Mouse (Mus musculus): ENCODE measurements around the gene Ddn. TPM values are rescaled to one million over a fixed set of nuclear protein-coding genes. Genes with fewer than 3 reads are reported as not detected.
A peak's percentile ranks its signal among the peaks of the same experiment; 100 is the strongest.

The Ddn gene
- polyA plus RNA-seq, 1 experiment from 2014 or later, result 0.16 TPM

DNA sequence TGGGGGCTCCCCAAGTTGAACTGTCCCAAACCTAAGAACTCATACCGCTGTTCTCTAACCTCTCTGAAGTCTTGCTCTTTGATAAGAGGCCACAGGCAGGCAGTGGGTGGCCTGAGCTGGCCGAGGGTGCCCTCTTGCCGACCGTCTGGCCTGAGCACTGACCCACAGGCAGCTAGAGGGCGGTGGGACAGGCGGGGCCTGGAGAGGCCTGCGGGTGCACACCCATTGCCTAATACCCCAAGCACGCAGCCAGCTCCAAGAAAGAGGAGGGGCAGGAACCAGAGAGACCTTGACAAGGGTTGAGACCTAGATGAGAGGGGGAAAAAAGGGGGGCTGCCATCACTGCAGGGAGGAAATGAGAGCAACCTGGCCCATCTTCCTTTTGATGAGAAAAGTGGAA lies 29.2 kb downstream of the Ddn start:
- Histone ChIP-seq H3K9ac (no peak overlapping the region), H3K36me3 (no peaks in the 10 kb centered on the region), H3K9me3 (no peaks in the 10 kb centered on the region), H3K27ac (replicated peaks) (no peak overlapping the region), H3K4me3 (no peak overlapping the region), H3K27me3 (replicated peaks) (peaks cover 92% of the 10 kb centered on the region), H3K4me1 (peaks cover 36% of the 10 kb centered on the region), H3K4me2 (0 out of 2 replicates have a peak overlapping the region, but pooled peaks have one; percentile 10)
- no peak for ATAC-seq (ENCODE audit: extremely low read depth, insufficient number of reproducible peaks, low FRiP score, low TSS enrichment)
- WGBS, result 5% methylated on average over 8 of the region's 8 CpGs

DNA sequence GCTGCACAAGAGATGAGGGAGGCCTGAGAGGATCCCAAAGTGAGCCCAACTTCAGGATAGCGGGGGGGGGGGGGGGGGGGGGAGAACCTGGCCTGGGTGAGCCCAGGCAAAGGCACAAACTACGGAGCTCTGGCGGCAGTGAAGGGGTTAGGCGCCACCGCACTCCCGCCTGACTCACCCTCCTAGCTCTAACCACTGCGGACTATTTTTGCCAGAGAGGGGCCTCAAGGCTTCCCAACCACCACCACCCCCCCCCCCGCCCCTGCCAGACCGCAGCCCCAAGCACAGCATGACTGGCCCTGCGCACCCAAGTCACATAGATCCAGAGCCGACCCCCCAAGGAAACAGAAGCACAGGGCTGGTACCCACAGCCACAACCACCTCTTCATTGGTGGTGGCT lies 30.5 kb downstream of the Ddn start:
- Histone ChIP-seq H3K4me3 (peak overlapping the region; percentile 44), H3K9me3 (no peaks in the 10 kb centered on the region), H3K9ac (no peak overlapping the region), H3K4me1 (peaks cover 36% of the 10 kb centered on the region), H3K36me3 (no peaks in the 10 kb centered on the region), H3K27me3 (replicated peaks) (peaks cover 94% of the 10 kb centered on the region), H3K4me2 (peak overlapping the region; percentile 66), H3K27ac (replicated peaks) (no peak overlapping the region)
- 4% methylated on average over 11 of the region's 11 CpGs for WGBS
- ATAC-seq (ENCODE audit: extremely low read depth, insufficient number of reproducible peaks, low FRiP score, low TSS enrichment), result no peak

DNA sequence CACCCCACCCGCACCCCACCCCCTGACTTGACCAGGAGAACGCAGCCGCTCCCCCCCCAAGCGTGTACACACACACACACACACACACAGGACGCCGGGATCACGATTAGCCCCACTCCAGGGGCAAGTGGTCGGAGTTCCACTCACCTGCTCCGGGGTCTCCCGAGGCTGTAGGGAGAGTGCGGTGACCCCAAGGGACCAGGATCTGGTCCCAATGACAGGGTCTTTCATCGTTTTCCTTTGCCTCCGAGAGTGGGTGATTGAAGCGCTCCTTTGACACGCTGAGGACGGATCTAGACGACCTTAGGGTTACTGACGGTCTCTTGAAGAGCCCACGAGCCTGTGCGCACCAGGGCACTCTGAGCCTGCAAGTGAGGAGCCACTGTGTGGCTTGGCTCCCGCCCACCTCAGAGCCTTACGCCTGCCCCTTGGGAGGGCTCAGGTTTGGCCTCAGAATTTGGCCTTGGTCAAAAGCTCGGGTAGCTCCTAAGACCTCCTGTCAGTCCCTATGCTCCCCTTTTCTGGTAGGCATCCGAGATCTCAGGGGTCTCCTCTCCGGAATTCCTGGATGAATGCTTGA lies 31.0 kb downstream of the Ddn start:
- peaks cover 98% of the 10 kb centered on the region for H3K27me3 ChIP-seq (replicated peaks)
- no peaks in the 10 kb centered on the region for H3K9me3 ChIP-seq
- H3K4me1 ChIP-seq, result peaks cover 36% of the 10 kb centered on the region
- peak overlapping the region; percentile 66 for H3K4me2 ChIP-seq
- no peak for ATAC-seq (ENCODE audit: extremely low read depth, insufficient number of reproducible peaks, low FRiP score, low TSS enrichment)
- H3K36me3 ChIP-seq, result no peaks in the 10 kb centered on the region
- peak overlapping the region; percentile 44 for H3K4me3 ChIP-seq
- peak overlapping the region; percentile 54 for H3K9ac ChIP-seq
- WGBS, result 1% methylated on average over 25 of the region's 25 CpGs
- no peak overlapping the region for H3K27ac ChIP-seq (replicated peaks)

DNA sequence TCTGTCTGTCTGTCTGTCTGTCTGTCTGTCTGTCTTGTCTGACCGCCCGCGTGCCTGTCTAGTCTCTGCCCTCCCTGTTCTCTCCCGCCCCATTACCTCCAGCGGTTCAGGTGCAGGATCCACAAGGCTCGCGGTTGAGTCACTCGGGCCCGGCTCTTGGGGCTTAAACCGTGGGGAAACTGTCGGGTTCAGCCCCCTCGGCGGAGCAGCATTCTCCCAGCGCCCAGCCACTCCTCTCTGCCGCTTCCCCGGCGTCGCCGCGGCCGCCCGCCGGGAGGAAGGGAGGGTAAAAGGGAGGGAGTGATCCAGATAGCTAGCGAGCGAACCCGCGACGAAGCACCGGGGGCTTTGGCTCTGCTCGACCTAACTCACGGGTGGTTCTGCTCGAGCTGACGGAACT lies 31.5 kb downstream of the Ddn start, which contains the start of gene Wnt10b:
Gene Wnt10b (minus strand): TSS at position 389 of the 400 bp plus-strand sequence.
- Histone ChIP-seq H3K9ac (peak within 1 kb of the TSS; percentile 54), H3K27ac (replicated peaks) (no peak within 1 kb of the TSS), H3K4me3 (peak within 1 kb of the TSS; percentile 44), H3K27me3 (replicated peaks) (peaks cover 99% of the 10 kb centered on the region), H3K4me1 (peaks cover 41% of the 10 kb centered on the region), H3K9me3 (no peaks in the 10 kb centered on the region), H3K36me3 (no peaks in the 10 kb centered on the region), H3K4me2 (peak within 1 kb of the TSS; percentile 66)
- no peak for ATAC-seq (ENCODE audit: extremely low read depth, insufficient number of reproducible peaks, low FRiP score, low TSS enrichment)
- under 1% methylated on average over 33 of the region's 33 CpGs for WGBS

DNA sequence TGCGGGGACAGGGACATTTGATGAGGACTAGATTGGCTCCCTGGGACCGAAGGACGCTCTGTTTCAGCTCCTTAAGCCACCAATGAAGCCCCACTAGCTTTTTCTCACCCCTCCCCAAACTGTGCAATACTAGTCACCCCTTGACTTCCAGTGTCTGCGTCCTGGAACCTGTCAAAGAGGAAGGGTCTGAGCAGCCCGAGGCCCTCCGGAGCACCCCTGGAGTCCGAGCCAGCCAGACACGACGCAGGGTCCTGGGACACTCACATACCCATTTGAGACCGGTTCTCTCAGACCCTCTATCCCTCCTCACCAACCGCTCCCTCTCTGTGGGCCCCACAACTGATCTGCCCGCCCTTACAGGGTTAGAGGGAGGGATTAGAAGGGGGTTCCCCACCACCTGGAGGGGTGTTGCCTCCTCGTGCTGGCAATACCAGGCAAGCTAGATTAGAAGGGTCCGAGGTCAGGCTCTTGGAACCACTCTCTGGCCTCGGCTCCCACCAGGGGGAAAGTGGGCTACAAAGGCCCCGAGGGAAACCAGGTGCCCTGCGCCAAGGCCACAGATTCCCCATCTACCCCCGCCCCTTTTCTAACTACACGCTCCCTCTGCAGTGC lies 32.2 kb downstream of the Ddn start:
- no peak for ATAC-seq (ENCODE audit: extremely low read depth, insufficient number of reproducible peaks, low FRiP score, low TSS enrichment)
- H3K4me2 ChIP-seq, result peak overlapping the region; percentile 66
- no peaks in the 10 kb centered on the region for H3K36me3 ChIP-seq
- WGBS, result 2% methylated on average over 19 of the region's 19 CpGs
- no peak overlapping the region for H3K27ac ChIP-seq (replicated peaks)
- H3K9me3 ChIP-seq, result no peaks in the 10 kb centered on the region
- peak overlapping the region; percentile 44; the same call in 1 of the 2 replicates for H3K4me3 ChIP-seq
- H3K4me1 ChIP-seq, result peaks cover 48% of the 10 kb centered on the region
- H3K9ac ChIP-seq, result peak overlapping the region; percentile 37; the same call in 1 of the 2 replicates
- H3K27me3 ChIP-seq (replicated peaks), result peaks cover 100% of the 10 kb centered on the region

DNA sequence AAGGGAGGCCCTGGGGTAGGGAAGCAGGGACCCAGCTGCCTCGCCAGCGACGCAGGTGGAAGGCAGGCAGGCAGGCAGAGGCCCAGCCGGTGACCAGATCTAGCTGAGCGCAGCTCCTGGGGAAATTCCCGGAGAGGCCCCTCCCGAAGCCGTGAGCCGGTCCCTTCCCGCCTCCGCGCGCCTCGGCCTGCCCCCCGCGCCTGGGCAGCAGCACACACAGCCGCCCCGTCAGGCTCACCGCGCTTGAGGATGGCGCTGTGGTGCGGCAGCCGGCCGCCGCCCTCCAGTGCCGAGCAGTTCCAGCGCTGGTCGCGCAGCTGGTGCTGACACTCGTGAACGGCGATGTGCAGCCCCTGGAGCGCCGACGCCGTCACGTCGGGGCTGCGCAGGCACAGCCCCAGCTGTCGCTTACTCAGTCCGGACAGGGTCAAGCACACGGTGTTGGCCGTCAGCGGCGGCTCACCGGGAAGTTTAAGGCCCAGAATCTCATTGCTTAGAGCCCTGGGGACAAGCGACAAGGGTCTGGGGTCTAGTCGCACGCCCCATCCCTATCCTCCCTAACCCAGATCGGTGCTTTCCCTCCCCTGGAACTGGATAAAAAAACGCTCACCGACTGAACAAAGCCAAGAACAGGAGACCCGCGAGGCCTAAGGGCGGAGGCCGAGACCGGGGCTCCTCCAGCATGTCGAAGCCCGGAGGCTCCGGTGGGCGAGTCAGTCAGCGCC lies 32.8 kb downstream of the Ddn start:
- H3K27ac ChIP-seq (replicated peaks), result no peak overlapping the region
- H3K9me3 ChIP-seq, result no peaks in the 10 kb centered on the region
- no peaks in the 10 kb centered on the region for H3K36me3 ChIP-seq
- peak overlapping the region; percentile 35 for H3K4me3 ChIP-seq
- peak overlapping the region; percentile 37 for H3K9ac ChIP-seq
- no peak for ATAC-seq (ENCODE audit: extremely low read depth, insufficient number of reproducible peaks, low FRiP score, low TSS enrichment)
- 1% methylated on average over 62 of the region's 62 CpGs for WGBS
- peaks cover 100% of the 10 kb centered on the region for H3K27me3 ChIP-seq (replicated peaks)
- H3K4me1 ChIP-seq, result peaks cover 50% of the 10 kb centered on the region
- H3K4me2 ChIP-seq, result peak overlapping the region; percentile 66

DNA sequence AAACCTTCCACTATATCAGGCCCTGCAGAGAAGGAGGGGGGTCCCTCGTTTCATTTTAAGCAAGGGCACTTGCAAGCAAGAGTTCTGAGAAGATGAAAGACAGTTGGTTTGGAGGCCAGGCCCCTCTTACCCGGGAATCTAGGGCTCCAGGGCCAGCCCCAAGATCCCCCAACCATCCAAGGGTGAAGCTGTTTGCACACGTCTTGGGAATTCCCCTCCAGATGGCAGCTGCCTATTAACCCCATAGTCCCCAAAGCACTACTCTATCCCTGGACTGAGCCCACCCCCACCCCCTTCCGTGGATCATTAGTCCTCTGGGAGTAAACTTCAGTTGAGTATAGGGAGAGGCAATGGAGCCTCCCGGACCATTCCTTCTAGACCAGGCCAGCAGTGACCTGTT lies 33.8 kb downstream of the Ddn start:
- peaks cover 99% of the 10 kb centered on the region for H3K27me3 ChIP-seq (replicated peaks)
- no peak overlapping the region for H3K9ac ChIP-seq
- WGBS, result 6% methylated on average over 5 of the region's 5 CpGs
- H3K9me3 ChIP-seq, result no peaks in the 10 kb centered on the region
- no peak overlapping the region for H3K4me3 ChIP-seq
- H3K4me1 ChIP-seq, result peaks cover 50% of the 10 kb centered on the region
- H3K36me3 ChIP-seq, result no peaks in the 10 kb centered on the region
- no peak overlapping the region for H3K4me2 ChIP-seq
- no peak overlapping the region for H3K27ac ChIP-seq (replicated peaks)
- ATAC-seq (ENCODE audit: extremely low read depth, insufficient number of reproducible peaks, low FRiP score, low TSS enrichment), result no peak

DNA sequence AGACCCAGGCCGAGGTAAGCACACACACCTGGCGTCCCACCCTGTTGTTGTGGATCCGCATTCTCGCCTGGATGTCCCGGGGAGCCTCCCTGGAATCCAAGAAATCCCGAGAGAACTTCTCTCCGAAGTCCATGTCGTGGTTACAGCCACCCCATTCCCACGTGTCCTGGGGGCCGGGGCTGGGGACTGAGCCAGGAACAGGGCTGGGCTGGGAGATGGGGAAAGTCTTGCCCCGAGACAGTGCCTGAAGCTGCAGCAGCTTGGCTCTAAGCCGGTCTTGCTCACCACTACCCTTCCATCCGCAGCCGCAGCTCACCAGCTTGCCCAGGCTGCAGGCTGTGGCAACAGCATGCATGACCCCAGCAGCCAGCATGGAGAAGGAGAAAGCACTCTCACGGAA lies 35.2 kb downstream of the Ddn start:
- Histone ChIP-seq H3K27ac (replicated peaks) (no peak overlapping the region), H3K4me2 (no peak overlapping the region), H3K4me3 (0 out of 2 replicates have a peak overlapping the region, but pooled peaks have one; percentile 8), H3K36me3 (no peaks in the 10 kb centered on the region), H3K9me3 (no peaks in the 10 kb centered on the region), H3K9ac (no peak overlapping the region), H3K4me1 (peaks cover 42% of the 10 kb centered on the region), H3K27me3 (replicated peaks) (peaks cover 99% of the 10 kb centered on the region)
- no peak for ATAC-seq (ENCODE audit: extremely low read depth, insufficient number of reproducible peaks, low FRiP score, low TSS enrichment)
- 13% methylated on average over 15 of the region's 15 CpGs for WGBS

DNA sequence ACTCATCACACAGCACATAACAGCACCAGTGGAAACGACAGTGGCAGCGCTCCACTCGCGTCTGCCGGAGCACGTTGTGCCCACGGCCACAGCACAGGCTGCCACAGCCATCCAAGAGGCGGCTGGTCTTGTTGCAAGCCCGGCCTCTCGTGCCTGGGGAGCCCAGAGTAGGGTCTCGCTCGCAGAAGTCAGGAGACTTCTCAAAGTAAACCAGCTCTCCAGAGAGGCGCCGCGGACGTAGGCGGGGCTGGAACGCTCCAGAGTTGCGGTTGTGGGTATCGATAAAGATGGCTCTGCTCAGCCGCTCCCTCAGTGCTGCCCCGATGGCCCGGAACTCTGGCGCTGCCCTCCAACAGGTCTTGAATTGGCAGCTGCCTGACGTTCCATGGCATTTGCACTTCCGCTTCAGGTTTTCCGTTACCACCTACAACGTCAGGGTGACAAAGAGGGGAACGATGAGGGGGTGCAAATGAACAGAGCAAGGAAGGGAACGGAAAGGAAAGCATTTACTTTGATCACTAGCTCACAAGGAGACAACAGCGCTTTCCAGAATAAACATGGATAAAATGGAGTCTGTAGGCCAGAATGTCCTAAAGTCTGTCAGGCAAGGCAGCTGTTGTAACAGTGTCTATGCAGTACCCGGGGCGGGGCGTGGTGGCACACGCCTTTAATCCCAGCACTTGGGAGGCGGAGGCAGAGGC lies 36.6 kb downstream of the Ddn start:
- Histone ChIP-seq H3K36me3 (no peaks in the 10 kb centered on the region), H3K27ac (replicated peaks) (no peak overlapping the region), H3K4me3 (peak overlapping the region; percentile 51), H3K4me2 (peak overlapping the region; percentile 74), H3K9me3 (no peaks in the 10 kb centered on the region), H3K27me3 (replicated peaks) (peaks cover 99% of the 10 kb centered on the region), H3K9ac (peak overlapping the region; percentile 62), H3K4me1 (peaks cover 33% of the 10 kb centered on the region)
- ATAC-seq (ENCODE audit: extremely low read depth, insufficient number of reproducible peaks, low FRiP score, low TSS enrichment), result no peak
- 3% methylated on average over 36 of the region's 36 CpGs for WGBS

DNA sequence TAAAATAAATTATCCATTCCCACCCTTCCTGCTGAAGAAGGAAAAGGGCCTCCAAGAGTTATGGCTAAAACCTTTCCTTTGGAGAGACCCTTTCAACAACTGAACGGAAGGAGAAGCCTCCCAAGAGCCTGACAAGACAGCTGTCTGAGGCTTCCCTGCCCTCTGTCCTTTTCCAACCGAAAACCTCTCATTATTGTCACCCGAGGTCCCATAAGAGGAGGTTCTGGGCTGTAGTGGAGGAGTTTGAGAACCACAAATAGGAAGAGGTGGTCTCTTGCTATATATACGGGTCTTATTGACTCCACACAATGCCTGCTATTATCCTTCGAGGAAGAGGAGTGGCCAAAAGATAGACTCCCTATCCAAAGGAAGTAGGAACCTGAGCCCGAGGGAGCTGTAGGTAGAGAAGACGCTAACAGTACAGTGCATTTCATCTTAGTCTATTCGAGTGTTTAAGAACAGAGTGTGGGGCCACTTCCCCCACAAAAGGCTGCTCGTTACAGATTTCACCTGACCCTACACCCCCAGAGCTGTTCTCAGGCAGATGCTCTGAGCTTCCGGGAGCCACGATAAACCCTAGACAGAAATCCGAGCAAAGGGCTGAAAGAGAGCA lies 37.4 kb downstream of the Ddn start:
- WGBS, result 8% methylated on average over 12 of the region's 12 CpGs
- H3K9ac ChIP-seq, result peak overlapping the region; percentile 62
- ATAC-seq (ENCODE audit: extremely low read depth, insufficient number of reproducible peaks, low FRiP score, low TSS enrichment), result no peak

DNA sequence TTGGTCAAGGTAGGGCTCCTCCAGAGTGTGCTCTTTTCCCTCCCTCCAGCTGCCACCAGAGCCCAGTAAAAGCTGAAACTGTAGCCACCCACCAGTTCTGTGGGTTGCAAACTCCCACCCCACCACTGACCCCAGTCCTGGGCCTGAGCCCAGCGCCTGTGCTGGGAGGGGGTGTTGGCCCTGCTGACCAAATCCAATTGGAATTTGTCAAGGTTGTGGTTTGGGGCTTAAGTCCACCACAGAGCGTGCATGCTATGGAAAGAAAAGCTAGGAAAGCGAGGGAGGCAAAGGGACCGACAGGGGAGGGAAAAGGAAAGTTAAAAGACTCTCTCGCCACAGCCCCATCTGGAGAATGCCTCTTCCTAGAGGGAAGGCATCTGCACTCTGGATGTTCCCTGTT lies 41.0 kb downstream of the Ddn start:
- no peak overlapping the region for H3K27ac ChIP-seq (replicated peaks)
- peaks cover 77% of the 10 kb centered on the region for H3K27me3 ChIP-seq (replicated peaks)

More for the DNA sequence above, 37.4 kb downstream of the Ddn start:
- H3K4me3 ChIP-seq, result peak overlapping the region; percentile 51
- H3K4me1 ChIP-seq, result peaks cover 25% of the 10 kb centered on the region
- peaks cover 92% of the 10 kb centered on the region for H3K27me3 ChIP-seq (replicated peaks)
- H3K4me2 ChIP-seq, result peak overlapping the region; percentile 74
- no peaks in the 10 kb centered on the region for H3K9me3 ChIP-seq
- no peaks in the 10 kb centered on the region for H3K36me3 ChIP-seq
- no peak overlapping the region for H3K27ac ChIP-seq (replicated peaks)

More for the DNA sequence above, 41.0 kb downstream of the Ddn start:
- no peak overlapping the region for H3K4me2 ChIP-seq
- peaks cover 17% of the 10 kb centered on the region for H3K4me1 ChIP-seq
- H3K9ac ChIP-seq, result no peak overlapping the region
- H3K36me3 ChIP-seq, result no peaks in the 10 kb centered on the region
- WGBS, result 23% methylated on average over 5 of the region's 5 CpGs
- no peak overlapping the region for H3K4me3 ChIP-seq
- ATAC-seq (ENCODE audit: extremely low read depth, insufficient number of reproducible peaks, low FRiP score, low TSS enrichment), result no peak
- no peaks in the 10 kb centered on the region for H3K9me3 ChIP-seq
